ENCODE assay signal across 38 mouse cellular contexts in the genomic region with DNA sequence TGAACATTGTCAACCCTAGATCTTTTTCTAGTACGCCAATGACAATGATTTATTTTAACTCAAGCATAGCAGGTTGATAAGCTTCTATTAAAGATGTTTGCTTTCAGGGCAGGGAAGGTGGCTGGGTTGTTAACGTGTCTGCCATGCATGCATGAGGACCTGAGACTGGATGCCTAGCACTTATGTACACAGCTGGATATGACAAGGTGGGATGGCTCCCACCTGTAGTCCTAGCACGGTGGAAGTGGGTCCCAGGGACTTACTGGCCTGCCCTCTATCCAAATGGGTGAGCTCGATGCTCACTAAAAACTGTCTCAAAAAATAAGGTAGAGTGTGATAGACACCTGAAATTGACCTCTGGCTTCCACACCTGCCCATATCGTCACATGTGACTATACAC. TPM values are rescaled to one million over a fixed set of nuclear protein-coding genes. Genes with fewer than 3 reads are reported as not detected.
"Had no signal": no experiment of that assay in that cellular context is flagged by ENCODE, and none has a peak within 500 bp of the region (broad histone marks: within the 10 kb centered on the region; RNA-seq: fewer than 3 reads in every experiment).

No protein-coding gene starts in this region.

- H3K4me3 ChIP-seq: gastrocnemius, adult 2 months; heart, embryonic 10.5 days; heart, embryonic 12.5 days; hindbrain, embryonic 10.5 days; hindbrain, embryonic 12.5 days; layer of hippocampus, adult 2 months; left cerebral cortex, adult 2 months; limb, embryonic 12.5 days; liver, embryonic 13.5 days had no signal

- DNase-seq: gastrocnemius, adult 2 months; gastrocnemius, postnatal 10 days; gastrocnemius, postnatal 25 days; heart, adult 18-20 months; heart, postnatal 10 days; heart, postnatal 4 days; kidney, adult 18-20 months; kidney, adult 8-10 months; kidney, postnatal 10 days; kidney, postnatal 25 days; kidney, postnatal 4 days; liver; liver, embryonic 13.5 days had no signal

- H3K27ac ChIP-seq: gastrocnemius, adult 2 months; heart, embryonic 10.5 days; hindbrain, embryonic 10.5 days; hindbrain, embryonic 12.5 days; hindbrain, embryonic 14.5 days; layer of hippocampus, adult 2 months; left cerebral cortex, adult 2 months; limb, embryonic 12.5 days; liver, embryonic 13.5 days had no signal

- H3K4me2 ChIP-seq: heart, embryonic 12.5 days; hindbrain, embryonic 12.5 days; hindbrain, embryonic 14.5 days; limb, embryonic 12.5 days; liver, embryonic 11.5 days; liver, embryonic 13.5 days had no signal

- H3K9me3 ChIP-seq: heart, embryonic 10.5 days; heart, embryonic 12.5 days; hindbrain, embryonic 10.5 days; hindbrain, embryonic 12.5 days; limb, embryonic 12.5 days had no signal

- ATAC-seq: hindbrain, embryonic 16.5 days; inflammation-experienced regulatory T-cells, adult 6 months had no signal

- H3K27me3 ChIP-seq: heart, embryonic 12.5 days; hindbrain, embryonic 12.5 days; limb, embryonic 12.5 days; liver, embryonic 13.5 days had no signal

- H3K36me3 ChIP-seq: heart, embryonic 10.5 days; heart, embryonic 12.5 days; hindbrain, embryonic 10.5 days; hindbrain, embryonic 12.5 days; limb, embryonic 12.5 days; liver, embryonic 13.5 days had no signal

- H3K4me1 ChIP-seq: heart, embryonic 10.5 days; heart, embryonic 12.5 days; hindbrain, embryonic 10.5 days; hindbrain, embryonic 12.5 days; limb, embryonic 12.5 days; liver, embryonic 13.5 days had no signal

- H3K9ac ChIP-seq: heart, embryonic 12.5 days; hindbrain, embryonic 12.5 days; hindbrain, embryonic 14.5 days; limb, embryonic 12.5 days; liver, embryonic 13.5 days had no signal

RNA-seq across cellular contexts. Expression of gene Plcz1, which starts 48.6 kb away (rescaled TPM):
- total RNA-seq: gastrocnemius, adult 2 months; gastrocnemius, postnatal 10 days; gastrocnemius, postnatal 25 days; gastrocnemius, postnatal 4 days; granulocyte monocyte progenitor cell, adult 5-6 weeks; heart, adult 18-20 months; heart, adult 8-10 months; heart, postnatal 10 days; heart, postnatal 25 days; heart, postnatal 4 days had no signal
- polyA plus RNA-seq: heart, embryonic 10.5 days; heart, embryonic 12.5 days; heart, embryonic 14.5 days; heart, embryonic 16.5 days; hindbrain, embryonic 10.5 days; hindbrain, embryonic 12.5 days; inflammation-experienced regulatory T-cells, adult 6 months; kidney, embryonic 14.5 days; limb, embryonic 12.5 days; liver, embryonic 11.5 days; liver, embryonic 13.5 days had no signal

RNA-seq across cellular contexts. Expression of gene Capza3, which starts 48.8 kb away (rescaled TPM):
- total RNA-seq: gastrocnemius, adult 2 months; gastrocnemius, postnatal 10 days; gastrocnemius, postnatal 25 days; gastrocnemius, postnatal 4 days; granulocyte monocyte progenitor cell, adult 5-6 weeks; heart, adult 18-20 months; heart, adult 8-10 months; heart, postnatal 10 days; heart, postnatal 25 days; heart, postnatal 4 days; layer of hippocampus, adult 2 months; layer of hippocampus, postnatal 10 days; layer of hippocampus, postnatal 25 days; left cerebral cortex, adult 2 months; left cerebral cortex, postnatal 14 days; left cerebral cortex, postnatal 36 days had no signal
- polyA plus RNA-seq: frontal cortex, adult 2 months; heart, embryonic 10.5 days; heart, embryonic 12.5 days; heart, embryonic 14.5 days; heart, embryonic 16.5 days; hindbrain, embryonic 10.5 days; hindbrain, embryonic 12.5 days; hindbrain, embryonic 14.5 days; hindbrain, embryonic 16.5 days; inflammation-experienced regulatory T-cells, adult 6 months; kidney, embryonic 14.5 days; kidney, embryonic 16.5 days; limb, embryonic 12.5 days; limb, embryonic 14.5 days; liver, embryonic 11.5 days; liver, embryonic 13.5 days had no signal
